Mouse (Mus musculus) inflammation-experienced regulatory T-cells, adult 6 months (primary cell): ENCODE measurements around the gene Armc2. TPM values are rescaled to one million over a fixed set of nuclear protein-coding genes. Genes with fewer than 3 reads are reported as not detected.
"Not testable (repeated sequence)": the region's sequence is repeated elsewhere in the genome, so short reads cannot be mapped to it uniquely, and the experiment has no call there.

Source experiments
- ATAC-seq: one replicate; pipeline ENCODE4 v1.8.0; 2017
- polyA plus RNA-seq, 3 experiments: library from polyadenylated mRNA; unstranded; fragments of 100-300 nt; shearing (Covaris generic); gene quantifications; one replicate each; pipeline ENCODE4 v1.2.1; 2017

The Armc2 gene
- polyA plus RNA-seq, 3 experiments from 2014 or later: 0.49 to 0.89 (median 0.77) TPM

DNA sequence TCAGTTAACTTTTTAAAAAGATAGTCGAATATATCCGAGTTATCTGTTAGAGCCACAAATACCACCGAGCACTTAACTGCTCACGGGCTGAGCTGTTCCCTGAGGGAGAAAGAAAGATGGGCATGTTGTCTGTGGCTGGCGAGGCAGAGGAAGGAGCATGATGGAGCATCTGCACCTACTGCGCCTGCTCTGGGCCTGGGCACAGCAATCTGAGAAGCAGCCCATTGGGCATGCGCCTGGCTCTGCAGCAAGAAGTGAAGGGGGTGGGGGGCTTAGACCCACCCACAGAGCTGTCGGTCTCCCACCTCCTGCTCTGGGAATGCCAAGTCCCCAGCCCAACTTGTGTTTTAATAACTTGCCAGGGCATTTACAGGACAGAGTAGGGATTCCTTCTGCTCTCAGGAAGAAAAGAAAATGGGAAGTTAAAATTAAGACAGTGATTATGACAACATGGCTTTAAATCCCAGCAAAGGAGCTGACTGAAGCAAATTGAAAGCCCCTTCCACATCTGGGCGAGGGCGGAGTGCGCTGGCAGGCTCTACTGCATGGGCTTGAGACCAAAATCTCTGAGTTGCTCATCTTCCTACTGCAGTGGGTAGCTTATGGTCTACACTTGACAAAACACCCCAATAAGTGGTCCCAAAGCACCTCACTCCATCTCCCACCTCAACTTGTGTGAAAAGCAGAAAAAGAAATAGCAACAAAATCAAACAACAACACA, 50.2 kb downstream of the Armc2 start:
- ATAC-seq: no peak

DNA sequence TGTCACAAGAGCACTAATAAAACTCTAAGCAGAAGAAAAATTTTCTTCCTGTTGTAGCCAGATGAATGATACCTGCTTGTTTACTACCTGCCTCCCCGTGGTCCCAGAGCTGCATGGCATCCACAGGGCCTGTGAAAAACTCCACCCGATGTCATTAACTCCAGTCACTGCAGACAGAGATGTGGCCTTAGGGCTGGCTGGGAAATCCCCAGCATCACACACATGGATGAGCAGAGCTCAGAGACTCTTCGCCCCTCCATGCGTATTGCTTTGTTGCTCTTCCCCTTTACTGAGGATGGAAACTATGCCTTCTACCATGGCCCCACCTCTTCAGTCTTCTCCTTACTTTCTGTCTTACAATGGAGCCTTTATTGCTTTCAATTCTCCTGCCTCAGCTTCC, 55.5 kb downstream of the Armc2 start:
- no peak for ATAC-seq

DNA sequence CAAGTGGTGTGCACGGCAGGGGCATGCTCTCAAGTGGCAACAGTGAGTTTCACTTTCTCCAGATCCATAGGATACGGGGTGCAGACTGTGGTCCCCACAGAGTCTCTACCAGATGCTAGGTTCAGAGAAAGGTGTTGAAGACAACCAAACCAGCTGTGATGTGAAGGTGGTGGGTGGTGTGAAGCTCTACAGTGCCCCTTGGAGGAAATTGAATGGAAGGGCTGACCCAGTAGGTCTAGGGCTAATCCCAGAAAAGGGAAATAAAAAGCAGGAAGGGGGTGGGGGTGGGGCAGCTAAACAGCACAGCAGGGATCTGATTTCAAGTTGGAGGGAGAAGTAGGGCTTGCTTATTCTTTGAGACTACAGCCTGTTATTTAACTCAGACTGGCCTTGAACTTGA, 58.4 kb downstream of the Armc2 start:
- ATAC-seq: no peak

- no peak for ATAC-seq
Measured at GRCm38 (mm10) chr10:41958677-41959274, 59.5 kb downstream of the Armc2 start.

GRCm38 (mm10) chr10:41957421-41958225, 60.6 kb downstream of the Armc2 start:
- no peak for ATAC-seq

DNA sequence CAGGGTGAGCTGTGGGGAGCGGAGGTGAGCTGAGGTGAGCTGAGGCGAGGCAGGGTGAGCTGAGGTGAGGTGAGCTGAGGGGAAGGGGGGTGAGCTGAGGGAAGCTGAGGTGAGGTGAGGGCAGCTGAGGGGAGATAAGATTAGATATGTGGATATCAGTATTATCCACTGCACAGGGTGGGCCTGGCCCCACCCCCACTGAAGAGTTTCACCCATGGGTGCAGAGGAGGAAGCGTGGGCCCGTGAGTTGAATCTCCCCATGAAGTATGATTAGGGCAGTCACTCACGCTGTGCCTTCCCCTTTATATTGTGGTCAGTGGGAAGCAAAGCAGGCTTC, 64.7 kb downstream of the Armc2 start:
- ATAC-seq: no peak

DNA sequence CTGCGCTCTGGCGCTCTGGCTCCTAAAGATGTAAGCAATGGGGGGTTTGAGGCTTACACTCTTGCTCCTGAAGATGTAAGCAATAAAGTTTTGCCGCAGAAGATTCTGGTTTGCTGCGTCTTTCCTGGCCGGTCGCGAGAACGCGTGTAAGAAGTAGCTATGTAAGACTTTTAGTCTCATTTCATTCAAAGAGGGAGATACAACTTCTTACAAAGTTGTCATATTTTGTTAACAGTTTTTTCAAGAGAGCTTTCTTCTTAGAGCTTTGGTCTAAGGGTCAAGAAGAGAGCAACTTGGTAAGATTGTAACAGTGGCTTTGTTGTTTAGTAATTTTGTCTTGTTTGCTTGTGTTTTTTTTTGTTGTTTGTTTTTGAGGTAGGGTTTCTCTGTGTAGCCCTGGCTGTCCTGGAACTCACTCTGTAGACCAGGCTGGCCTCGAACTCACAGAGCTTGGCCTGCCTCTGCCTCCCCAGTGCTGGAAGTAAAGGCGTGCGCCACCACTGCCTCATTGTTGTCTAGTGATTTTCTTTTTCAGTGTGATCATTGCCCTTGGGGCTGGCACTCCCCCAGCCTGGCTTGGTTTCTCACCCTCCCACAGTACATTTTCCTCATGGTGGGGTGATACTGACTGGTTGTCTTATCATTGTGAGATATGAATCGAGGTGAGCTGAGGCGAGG, 65.3 kb downstream of the Armc2 start:
- no peak for ATAC-seq

DNA sequence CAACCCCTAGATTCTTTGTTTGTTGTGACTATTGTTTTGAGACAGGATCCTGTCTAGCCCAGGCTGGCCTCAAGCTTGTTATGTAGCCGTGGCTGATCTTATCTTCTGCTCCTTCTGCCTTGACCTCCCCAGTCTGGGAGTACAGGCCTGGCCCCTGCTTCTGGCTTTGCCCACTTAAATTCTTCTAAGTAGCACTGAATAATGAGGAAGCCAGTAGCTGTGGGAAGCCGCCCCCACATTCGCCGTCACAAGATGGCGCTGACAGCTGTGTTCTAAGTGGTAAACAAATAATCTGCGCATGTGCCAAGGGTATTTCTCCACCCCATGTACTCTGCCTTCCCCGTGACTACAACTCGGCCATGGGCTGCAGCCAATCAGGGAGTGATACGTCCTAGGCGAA, 65.9 kb downstream of the Armc2 start:
- ATAC-seq: not testable (repeated sequence)

DNA sequence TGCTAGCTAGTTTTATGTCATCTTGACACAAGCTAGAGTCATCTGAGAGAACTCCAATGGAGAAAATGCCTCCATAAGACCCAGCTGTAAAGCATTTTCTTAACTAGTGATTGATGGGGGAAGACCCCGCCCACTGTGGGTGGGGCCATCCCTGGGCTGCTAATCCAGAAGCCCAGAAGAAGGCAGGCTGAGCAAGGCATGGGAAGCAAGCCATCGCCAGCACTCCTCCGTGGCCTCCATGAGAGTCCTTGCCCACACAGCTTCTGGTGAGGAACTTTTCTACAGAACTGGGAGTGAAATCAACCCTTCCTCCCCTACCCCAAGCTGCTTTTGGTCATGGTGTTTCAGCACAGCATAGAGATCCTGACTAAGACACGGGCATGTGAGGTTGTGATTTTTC, 79.2 kb downstream of the Armc2 start:
- ATAC-seq: no peak

- peak; percentile 97 for ATAC-seq
Measured at GRCm38 (mm10) chr10:41937176-41937575, 81.1 kb downstream of the Armc2 start.

DNA sequence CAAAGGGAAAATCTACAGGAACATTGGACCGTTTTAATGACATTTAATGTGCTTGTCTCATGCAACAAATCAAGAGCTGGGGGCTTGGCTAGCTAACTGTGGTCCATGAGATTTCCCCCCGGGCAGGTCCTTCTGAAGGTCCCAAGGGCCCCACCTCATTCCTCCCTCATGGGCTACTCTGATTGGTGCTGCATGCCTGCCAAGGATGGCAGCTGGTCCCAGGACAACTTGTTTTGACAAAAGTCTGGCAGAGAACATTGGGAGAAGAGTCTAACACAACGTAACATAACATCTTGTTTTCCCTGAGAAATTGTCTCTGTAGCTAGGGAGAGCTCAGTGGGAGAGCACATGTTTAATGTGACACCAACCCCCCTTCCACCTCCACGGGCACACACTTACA, 82.1 kb downstream of the Armc2 start:
- no peak for ATAC-seq

- no peak for ATAC-seq
Measured at GRCm38 (mm10) chr10:41935476-41935829, 82.8 kb downstream of the Armc2 start.

DNA sequence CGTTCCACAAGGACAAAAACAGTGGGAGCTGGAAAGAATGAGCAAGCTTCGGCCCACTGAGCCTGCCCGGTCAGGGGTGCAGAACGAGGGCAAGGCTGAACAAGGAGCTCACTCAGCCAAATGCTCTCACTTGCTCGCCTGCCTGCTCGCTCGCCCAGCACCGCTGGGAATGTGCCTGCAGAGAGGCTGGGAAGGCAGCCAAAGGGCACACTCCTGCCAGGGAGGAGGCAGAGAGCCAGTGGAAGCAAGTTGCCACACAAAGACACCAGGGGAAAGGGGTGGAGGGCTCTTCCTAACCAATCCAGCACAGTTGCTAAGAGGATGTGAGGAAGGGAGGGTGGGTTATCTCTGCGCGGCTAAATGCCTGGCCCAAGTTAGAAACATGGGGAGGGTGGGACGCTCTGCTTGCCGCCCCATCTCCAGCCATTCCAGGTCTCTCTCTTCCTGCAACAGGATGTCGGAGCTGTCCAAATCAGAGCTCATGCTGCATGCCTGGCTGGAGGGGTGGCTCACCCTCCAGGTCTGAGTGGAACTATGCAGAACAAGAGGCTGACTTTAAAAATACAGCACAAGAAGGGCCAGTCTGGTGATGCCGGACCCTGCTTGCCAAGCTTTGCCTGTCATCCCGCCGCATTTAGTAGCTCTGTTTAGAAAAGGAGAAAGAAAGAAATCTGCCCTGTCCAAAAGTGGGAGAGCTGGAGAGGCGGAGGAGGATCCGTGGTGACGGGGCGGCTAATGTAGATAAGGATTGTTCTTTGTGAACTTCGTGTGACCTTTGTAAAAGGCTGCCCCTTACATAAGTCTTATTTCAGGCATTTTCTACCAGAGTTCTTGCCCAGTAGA, 83.4 kb downstream of the Armc2 start:
- no peak for ATAC-seq

- no peak for ATAC-seq
Measured at GRCm38 (mm10) chr10:41933536-41933935, 84.7 kb downstream of the Armc2 start.

GRCm38 (mm10) chr10:41932943-41933342, 85.3 kb downstream of the Armc2 start:
- ATAC-seq: no peak

DNA sequence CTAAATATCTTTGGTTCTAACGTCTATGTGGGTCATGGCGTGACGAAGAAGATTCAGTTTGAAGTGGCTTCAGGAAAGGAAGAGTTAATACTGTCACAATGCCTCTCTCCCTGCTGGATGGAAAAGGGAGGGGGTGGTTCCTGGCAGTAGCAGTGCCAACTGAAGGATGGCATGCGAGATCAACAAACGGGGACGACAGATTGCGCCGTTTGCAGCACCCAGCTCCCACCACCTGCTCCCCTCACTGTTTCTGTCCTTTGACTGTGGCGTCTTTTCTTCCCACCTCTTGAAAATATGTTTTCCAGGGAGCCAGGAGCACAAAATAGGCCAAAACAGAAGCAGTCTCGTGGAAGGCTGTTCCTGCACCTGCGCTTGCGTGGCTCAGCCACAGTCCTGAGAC, 86.3 kb downstream of the Armc2 start:
- ATAC-seq: no peak

DNA sequence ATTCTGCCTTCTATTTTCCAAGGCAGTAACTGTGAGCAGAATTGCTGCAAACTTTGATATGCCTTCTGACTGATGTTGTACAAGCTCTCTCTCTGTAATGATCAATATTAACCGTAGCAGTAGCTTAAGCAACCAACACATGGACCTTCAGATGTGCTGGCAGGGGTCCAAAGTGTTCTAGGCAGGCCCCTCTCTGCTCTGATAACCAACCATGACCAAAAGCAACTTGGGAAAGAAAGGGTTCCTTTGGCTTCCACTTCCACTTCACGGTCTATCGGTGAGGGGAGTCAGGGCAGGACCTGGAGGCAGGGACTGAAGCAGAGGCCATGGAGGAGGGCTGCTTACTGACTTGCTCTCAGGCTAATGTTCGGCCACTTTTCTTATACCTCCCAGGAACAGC, 87.3 kb downstream of the Armc2 start:
- no peak for ATAC-seq

GRCm38 (mm10) chr10:41926726-41927125, 91.5 kb downstream of the Armc2 start:
- ATAC-seq: no peak

- no peak for ATAC-seq
Measured at GRCm38 (mm10) chr10:41912290-41912994, 105.8 kb downstream of the Armc2 start.

DNA sequence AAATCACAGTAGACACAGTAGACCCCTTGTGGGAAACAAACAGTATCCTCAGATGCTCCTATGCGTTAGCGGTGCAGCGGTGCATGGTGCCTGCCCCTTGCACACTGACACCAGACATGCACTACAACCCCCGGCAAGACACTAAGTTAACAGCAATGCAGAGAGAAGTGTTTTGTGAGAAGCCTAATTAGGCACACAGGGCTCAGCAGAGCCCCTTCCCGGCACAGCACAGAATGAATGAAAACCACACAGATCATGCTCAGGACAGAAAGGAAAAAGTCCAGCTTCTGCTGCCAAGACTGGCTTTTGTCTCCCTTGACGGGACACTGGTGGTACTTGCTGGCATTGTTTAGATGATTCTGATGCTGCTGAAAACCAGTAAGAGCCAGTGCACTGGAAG, 109.3 kb downstream of the Armc2 start:
- no peak for ATAC-seq

- ATAC-seq: no peak
Measured at GRCm38 (mm10) chr10:41907950-41908349, 110.3 kb downstream of the Armc2 start.

GRCm38 (mm10) chr10:41907473-41907872, 110.8 kb downstream of the Armc2 start:
- ATAC-seq: no peak
